Mouse (Mus musculus) frontal cortex, postnatal 36 days (tissue): Measurements from ENCODE around the gene Ube2b.

Source experiments
- DNase-seq, 2 experiments: peaks; one replicate each; pipeline ENCODE4 v3.0.0; 2022; ENCODE audit warnings: low spot score in 2 of 2

The Ube2b gene

DNA sequence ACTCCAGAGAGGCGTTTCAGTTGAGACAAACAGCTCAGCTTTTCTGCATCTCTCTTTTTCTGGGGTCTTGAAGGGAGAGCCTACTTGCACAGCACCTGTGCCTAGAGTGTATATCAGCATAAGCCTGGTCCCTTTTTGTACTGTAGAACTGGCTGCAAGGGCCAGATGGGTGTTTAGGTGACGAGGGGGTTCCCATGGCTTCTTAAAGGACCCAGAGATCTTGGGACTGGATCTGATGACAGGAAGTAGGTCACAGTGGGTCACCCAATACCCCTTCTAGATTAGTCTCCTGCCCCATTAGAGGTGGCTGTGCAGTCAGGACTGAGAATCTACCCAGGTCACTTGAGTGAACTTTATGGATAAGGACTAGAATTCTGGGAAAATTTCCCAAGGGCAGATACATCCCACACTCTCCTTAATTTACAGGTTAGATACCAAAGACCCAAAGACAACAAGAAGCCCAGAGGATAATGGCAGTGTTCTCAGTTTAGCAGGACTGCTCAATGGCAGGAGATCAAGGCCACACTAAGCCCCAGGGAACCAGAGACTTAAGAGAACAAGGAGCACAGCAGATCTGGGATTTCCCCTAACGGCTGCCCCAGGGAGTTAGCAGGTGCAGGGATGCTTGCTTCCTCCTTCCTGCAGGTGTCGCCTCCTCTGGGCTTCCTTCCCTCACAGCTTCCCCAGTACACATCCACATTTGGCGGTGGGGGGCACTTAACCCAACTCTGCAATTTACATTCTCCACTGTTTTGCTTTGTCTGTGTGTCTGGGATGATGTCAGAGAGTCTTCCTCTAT lies 64.7 kb downstream of the Ube2b start:
- DNase-seq = no peak
